Mouse (Mus musculus) midbrain, embryonic 15.5 days (tissue): Measurements from ENCODE around the gene Btbd17. TPM values are rescaled to one million over a fixed set of nuclear protein-coding genes. Genes with fewer than 3 reads are reported as not detected.
A peak's percentile ranks its signal among the peaks of the same experiment; 100 is the strongest.

Experiments used
- ATAC-seq: fragments of 200-750 bp; cut with Nextera tagmentation; replicated peaks from 2 replicates; pipeline ENCODE4 v1.8.0; 2017; ENCODE audit warnings: moderate TSS enrichment
- H3K27ac ChIP-seq: fragments of 300-500 bp; sonication (generic); 2 replicates; pipeline ENCODE4 v1.5.1; 2015; ENCODE audit warnings: mild to moderate bottlenecking, inconsistent platforms
- H3K27me3 ChIP-seq: fragments of 300-500 bp; sonication (generic); replicated peaks from 2 replicates; pipeline ENCODE4 v1.6.1; 2015; ENCODE audit warnings: inconsistent platforms
- H3K36me3 ChIP-seq: fragments of 300-500 bp; sonication (generic); replicated peaks from 2 replicates; pipeline ENCODE4 v1.6.1; 2015; ENCODE audit warnings: inconsistent platforms
- H3K4me1 ChIP-seq: fragments of 300-500 bp; sonication (generic); 2 replicates; pipeline ENCODE4 v1.6.1; 2015; ENCODE audit warnings: inconsistent platforms
- H3K4me2 ChIP-seq: fragments of 300-500 bp; sonication (generic); 2 replicates; pipeline ENCODE4 v1.6.1; 2015; ENCODE audit warnings: inconsistent platforms, mild to moderate bottlenecking, moderate library complexity
- H3K4me3 ChIP-seq: fragments of 300-500 bp; sonication (generic); 2 replicates; pipeline ENCODE4 v1.5.1; 2015; ENCODE audit warnings: mild to moderate bottlenecking, inconsistent platforms
- H3K9ac ChIP-seq: fragments of 300-500 bp; sonication (generic); 2 replicates; pipeline ENCODE4 v1.6.1; 2015; ENCODE audit warnings: mild to moderate bottlenecking, inconsistent platforms
- H3K9me3 ChIP-seq: fragments of 300-500 bp; sonication (generic); 2 replicates; pipeline ENCODE4 v1.6.1; 2016; ENCODE audit warnings: inconsistent platforms
- WGBS: fragments of 180-500 bp; shearing (Covaris S2); methylation state at CpG from one replicate; pipeline ENCODE4 v1.1.7; 2015; ENCODE audit warnings: mixed read lengths; 5-methylcytosine and 5-hydroxymethylcytosine counted together
- polyA plus RNA-seq: library from polyadenylated mRNA; unstranded; fragments of >200 nt; fragmentation: Nextera tagmentation; extraction: Ambion mirVana; gene quantifications from 2 replicates; pipeline ENCODE4 v1.2.1, GENCODE M21; 2015

Gene Btbd17
- 21.4 and 28.4 TPM in 2 replicates for polyA plus RNA-seq

DNA sequence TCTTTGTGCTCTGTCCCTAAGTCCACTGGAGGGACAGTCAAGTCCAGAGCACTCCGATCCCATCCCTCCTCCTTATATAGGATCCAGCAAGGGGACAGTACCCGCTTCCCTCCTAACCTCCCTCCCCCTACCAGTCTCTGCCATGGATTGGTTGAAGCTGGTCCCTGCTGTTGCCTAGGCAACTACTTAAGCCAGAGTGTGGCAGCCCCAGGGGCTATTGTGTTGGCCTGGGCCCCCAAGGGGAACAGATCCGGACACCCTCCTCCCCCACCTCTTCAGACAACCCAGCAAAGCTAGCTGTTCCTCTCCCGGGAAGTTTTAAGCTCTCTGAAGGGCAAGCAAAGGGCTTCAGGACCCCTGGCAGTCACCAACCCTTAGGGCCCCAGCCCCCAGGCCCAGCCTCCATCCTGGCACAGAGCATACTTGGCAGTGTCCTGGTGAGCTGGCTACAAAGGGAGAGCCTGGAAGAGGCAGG lies at the start of gene Btbd17:
Btbd17 (minus strand) TSS at position 98 of the 475 bp plus-strand sequence.
- peak within 1 kb of the TSS; percentile 72 for H3K4me2 ChIP-seq
- H3K27me3 ChIP-seq = no peaks in the 10 kb centered on the region
- H3K27ac ChIP-seq = peak within 1 kb of the TSS; percentile 90
- no peaks in the 10 kb centered on the region for H3K36me3 ChIP-seq
- H3K4me3 ChIP-seq = peak within 1 kb of the TSS; percentile 35
- under 1% methylated on average over 4 of the region's 4 CpGs for WGBS
- peak within 1 kb of the TSS; percentile 40; the same call in 1 of the 2 replicates for H3K9ac ChIP-seq
- no peaks in the 10 kb centered on the region for H3K9me3 ChIP-seq
- H3K4me1 ChIP-seq = peaks cover 53% of the 10 kb centered on the region
- ATAC-seq = peak; percentile 80

DNA sequence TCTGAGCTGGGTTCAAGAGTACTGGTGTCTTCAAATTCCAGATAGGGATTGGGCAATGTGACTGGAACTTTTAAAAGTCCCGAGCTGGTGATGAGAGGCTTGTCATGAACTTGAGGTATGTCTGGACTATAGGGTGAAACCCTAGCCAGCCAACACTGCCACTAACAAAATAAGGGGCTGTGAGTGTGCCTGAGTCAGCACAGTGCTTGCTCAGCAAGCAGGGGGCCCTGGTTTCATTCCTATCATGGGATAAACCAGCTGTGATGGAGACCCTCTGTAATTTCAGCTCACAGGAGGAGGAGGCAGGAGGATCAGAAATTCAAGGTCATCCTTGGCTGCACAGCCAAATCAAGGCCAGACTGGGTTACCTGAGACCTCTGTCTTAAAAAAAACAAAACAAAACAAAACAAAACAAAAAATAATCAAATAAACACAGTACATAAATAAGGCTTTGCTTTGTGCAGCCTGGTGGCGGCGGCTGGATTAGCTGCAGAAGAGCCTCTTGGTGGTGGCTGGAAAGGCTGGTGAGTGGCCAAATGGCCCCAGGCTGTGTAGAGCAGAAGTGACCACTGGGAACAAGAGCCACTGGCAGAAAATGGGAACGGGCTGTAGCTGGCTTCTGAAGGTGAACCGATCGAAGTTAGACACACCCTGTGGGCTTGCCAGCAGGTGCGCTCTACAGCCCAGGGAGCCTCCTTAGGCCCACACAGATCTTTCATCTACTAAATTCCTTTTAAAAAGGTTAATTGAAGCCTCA lies 48.9 kb upstream of the Btbd17 start:
- Histone ChIP-seq H3K36me3 (no peaks in the 10 kb centered on the region), H3K9me3 (no peaks in the 10 kb centered on the region), H3K27ac (no peak overlapping the region), H3K27me3 (peaks cover 11% of the 10 kb centered on the region), H3K4me2 (no peak overlapping the region), H3K9ac (no peak overlapping the region), H3K4me1 (peaks cover 6% of the 10 kb centered on the region; the same call in 1 of the 2 replicates), H3K4me3 (no peak overlapping the region)
- ATAC-seq = no peak
- WGBS = 65% methylated on average over 7 of the region's 7 CpGs

DNA sequence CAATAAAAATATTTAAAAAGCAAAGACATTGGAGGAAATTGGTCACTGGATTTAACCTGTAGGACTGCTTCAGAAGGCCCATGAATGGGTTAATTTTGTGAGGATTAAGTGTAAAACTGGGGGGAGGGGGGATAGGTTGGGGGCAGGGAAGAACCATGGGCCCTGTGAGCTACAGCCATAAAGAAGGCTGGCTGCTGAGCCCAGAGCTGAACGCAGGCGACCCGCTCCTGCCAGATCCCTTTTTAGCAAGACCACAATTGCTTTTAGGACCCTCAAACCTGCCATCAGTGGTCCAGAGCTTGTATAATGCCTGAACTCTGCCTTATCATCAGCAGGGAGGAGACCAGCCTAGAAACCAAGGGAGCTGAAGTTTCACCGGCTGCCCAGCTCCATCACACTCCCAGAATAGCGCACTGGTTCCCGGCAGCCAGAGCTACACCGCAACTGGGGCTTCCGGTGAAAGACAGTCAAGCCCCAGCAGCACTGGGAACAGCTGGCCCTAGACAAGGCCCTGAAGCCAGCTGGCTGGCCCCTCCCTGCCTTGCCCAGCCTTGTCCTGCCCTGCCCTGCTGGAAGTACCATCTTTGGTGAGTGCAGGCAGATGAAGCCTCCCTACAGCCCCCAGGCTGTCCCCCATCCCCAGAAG lies 48.2 kb upstream of the Btbd17 start:
- no peak for ATAC-seq
- H3K27ac ChIP-seq = no peak overlapping the region

DNA sequence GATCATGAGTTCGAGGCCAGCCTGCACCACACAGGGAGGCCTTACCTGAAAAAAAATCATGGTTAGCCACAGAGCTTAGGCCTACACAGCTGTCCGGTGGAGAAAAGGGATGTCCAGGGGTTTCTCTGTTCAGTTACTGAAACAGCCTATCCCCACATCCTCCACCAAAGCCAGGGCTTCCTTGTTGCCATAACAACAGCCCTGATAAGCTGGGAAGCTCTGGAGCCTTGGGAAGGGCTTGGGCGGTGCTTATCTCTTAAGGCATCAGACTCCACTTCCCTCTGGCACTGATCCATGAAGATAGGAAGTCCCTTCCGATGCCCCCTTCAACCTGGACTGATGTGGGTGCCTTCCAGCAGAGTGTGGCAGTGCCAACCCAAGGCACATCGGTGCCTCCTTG lies 37.4 kb upstream of the Btbd17 start:
- no peak overlapping the region for H3K27ac ChIP-seq
- peaks cover 17% of the 10 kb centered on the region for H3K4me1 ChIP-seq
- H3K9me3 ChIP-seq = no peaks in the 10 kb centered on the region
- no peak overlapping the region for H3K4me2 ChIP-seq
- no peak overlapping the region for H3K4me3 ChIP-seq
- no peaks in the 10 kb centered on the region for H3K36me3 ChIP-seq
- H3K27me3 ChIP-seq = no peaks in the 10 kb centered on the region
- WGBS = 45% methylated on average over 5 of the region's 5 CpGs
- no peak for ATAC-seq
- no peak overlapping the region for H3K9ac ChIP-seq

More for the DNA sequence above, 48.2 kb upstream of the Btbd17 start:
- WGBS = 6% methylated on average over 8 of the region's 8 CpGs
- H3K9ac ChIP-seq = no peak overlapping the region
- peaks cover 6% of the 10 kb centered on the region; the same call in 1 of the 2 replicates for H3K4me1 ChIP-seq
- H3K4me3 ChIP-seq = no peak overlapping the region
- no peaks in the 10 kb centered on the region for H3K9me3 ChIP-seq
- H3K36me3 ChIP-seq = no peaks in the 10 kb centered on the region
- peaks cover 4% of the 10 kb centered on the region; the same call in 1 of the 2 replicates for H3K27me3 ChIP-seq
- H3K4me2 ChIP-seq = no peak overlapping the region

DNA sequence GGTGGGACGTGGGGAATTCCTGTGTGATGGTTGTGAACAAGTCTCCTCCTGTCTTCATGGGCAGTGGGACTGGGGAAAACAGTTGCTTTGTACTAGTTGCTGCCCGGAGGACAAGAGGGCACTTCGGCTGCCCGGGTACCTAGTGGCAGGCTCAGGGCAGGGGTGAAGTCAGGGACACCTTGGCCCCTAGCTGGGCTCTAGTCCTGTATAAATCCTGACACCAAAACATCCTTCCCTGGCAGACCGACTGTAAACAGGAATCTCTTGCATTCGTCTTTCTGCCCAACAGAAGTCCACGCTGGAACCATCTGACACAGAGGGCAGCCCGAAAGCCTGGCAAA lies 34.7 kb upstream of the Btbd17 start:
- Histone ChIP-seq H3K9me3 (no peaks in the 10 kb centered on the region), H3K4me3 (no peak overlapping the region), H3K4me2 (peak overlapping the region; percentile 40; the same call in 1 of the 2 replicates), H3K27ac (no peak overlapping the region), H3K4me1 (peaks cover 17% of the 10 kb centered on the region), H3K36me3 (no peaks in the 10 kb centered on the region), H3K9ac (no peak overlapping the region), H3K27me3 (no peaks in the 10 kb centered on the region)
- 19% methylated on average over 8 of the region's 8 CpGs for WGBS
- no peak for ATAC-seq

DNA sequence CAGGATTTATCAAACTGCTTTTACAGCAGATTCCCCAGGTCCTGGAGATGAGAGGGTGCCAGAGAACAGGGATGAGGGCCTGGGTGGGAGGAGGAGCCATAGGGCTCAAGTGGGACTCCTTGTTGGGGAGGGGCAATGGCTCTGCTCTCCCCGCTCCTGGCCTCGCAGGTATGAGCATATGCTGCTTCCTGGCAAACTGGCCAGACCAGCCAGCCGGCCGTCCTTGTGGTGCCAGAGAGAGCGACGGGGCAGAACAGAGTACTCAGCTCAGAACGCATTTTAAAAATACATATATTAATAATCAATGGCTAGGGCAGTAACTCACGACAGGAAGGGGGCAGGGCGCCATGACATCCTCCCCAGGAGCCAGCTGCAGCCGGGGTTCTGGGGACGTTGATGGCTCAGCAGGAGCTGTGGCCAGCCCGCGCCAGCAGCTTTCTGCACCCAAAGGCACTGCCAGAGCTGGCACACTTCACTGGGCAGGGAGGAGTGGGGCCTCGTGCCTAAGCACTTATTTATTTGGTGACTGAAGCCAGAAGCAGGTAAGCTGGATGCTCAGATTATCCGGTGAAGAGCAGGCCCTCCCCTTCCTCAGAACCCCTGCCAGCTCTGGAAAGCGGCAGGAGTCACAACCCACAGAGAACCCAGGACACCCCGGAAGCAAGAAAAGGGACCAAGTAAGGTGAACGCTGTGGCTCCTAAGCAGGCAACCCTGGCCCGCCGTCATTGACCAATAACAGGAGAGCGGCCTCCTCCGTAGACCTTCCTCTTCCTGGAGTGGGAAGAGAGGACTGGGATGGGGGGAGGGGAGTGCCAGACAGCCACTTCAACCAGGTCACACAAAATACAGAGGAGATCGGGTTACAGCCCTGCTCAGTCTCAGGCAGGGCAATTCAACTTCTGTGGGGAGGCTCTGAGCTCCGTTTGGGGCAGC lies 34.0 kb upstream of the Btbd17 start:
- no peak overlapping the region for H3K9ac ChIP-seq
- no peak overlapping the region for H3K27ac ChIP-seq
- H3K4me3 ChIP-seq = peak overlapping the region; percentile 6
- H3K4me1 ChIP-seq = peaks cover 17% of the 10 kb centered on the region
- 9% methylated on average over 24 of the region's 24 CpGs for WGBS
- H3K36me3 ChIP-seq = no peaks in the 10 kb centered on the region
- no peaks in the 10 kb centered on the region for H3K9me3 ChIP-seq
- peak overlapping the region; percentile 40 for H3K4me2 ChIP-seq
- ATAC-seq = no peak
- H3K27me3 ChIP-seq = no peaks in the 10 kb centered on the region

DNA sequence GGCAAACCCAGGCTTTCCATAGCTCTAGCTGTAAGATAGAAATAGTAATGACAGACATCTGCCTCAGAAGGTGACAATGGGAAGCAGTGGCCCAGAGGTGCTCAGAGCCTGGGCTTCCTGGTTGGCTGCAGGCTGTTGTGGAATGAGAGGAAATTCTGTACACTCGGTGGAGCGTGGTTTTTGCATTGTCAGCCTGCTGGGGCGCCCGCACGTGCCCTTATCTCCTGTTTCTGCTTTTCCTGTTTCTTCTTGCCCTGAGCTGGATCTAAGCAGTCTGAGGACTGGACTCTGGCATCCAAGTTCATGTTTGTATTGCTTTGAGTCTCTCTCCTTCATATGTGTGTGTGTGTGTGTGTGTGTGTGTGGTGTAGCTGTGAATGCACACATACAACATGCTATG lies 30.9 kb upstream of the Btbd17 start:
- H3K4me2 ChIP-seq = no peak overlapping the region
- H3K4me1 ChIP-seq = peaks cover 23% of the 10 kb centered on the region
- WGBS = 48% methylated on average over 5 of the region's 5 CpGs
- no peaks in the 10 kb centered on the region for H3K27me3 ChIP-seq
- no peak overlapping the region for H3K4me3 ChIP-seq
- ATAC-seq = no peak
- H3K36me3 ChIP-seq = no peaks in the 10 kb centered on the region
- H3K27ac ChIP-seq = no peak overlapping the region
- no peaks in the 10 kb centered on the region for H3K9me3 ChIP-seq
- H3K9ac ChIP-seq = no peak overlapping the region

DNA sequence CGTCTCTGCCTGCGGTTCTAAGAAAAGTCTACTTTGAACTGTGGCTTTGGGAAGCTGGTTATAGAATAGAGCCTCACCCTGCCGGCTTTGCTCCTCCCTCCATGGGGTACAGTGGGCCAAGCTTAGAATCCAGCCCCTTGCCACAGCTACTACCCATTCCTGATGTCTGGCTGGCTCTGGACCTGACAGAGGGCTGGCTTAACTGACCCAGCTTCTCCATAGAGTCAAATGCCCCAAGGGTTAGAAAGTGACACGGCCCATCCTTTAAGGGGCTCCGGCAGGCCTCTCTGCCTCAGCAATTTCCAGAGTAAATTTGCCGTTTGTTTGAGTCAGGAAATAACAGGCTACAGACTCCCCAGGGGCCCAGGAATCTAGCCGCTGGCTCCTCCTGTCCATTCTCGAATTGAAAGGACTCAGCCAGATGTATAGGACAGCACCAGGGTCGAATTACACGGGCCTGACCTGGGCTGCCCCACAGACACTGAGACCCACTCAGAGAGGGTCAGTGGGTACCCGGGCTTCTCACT lies 27.5 kb upstream of the Btbd17 start:
- H3K9ac ChIP-seq = no peak overlapping the region
- peaks cover 11% of the 10 kb centered on the region; the same call in 1 of the 2 replicates for H3K4me1 ChIP-seq
- H3K27me3 ChIP-seq = no peaks in the 10 kb centered on the region
- H3K36me3 ChIP-seq = no peaks in the 10 kb centered on the region
- H3K27ac ChIP-seq = peak overlapping the region; percentile 39
- WGBS = 3% methylated on average over 11 of the region's 11 CpGs
- no peak overlapping the region for H3K4me3 ChIP-seq
- no peak for ATAC-seq
- H3K4me2 ChIP-seq = no peak overlapping the region
- no peaks in the 10 kb centered on the region for H3K9me3 ChIP-seq

DNA sequence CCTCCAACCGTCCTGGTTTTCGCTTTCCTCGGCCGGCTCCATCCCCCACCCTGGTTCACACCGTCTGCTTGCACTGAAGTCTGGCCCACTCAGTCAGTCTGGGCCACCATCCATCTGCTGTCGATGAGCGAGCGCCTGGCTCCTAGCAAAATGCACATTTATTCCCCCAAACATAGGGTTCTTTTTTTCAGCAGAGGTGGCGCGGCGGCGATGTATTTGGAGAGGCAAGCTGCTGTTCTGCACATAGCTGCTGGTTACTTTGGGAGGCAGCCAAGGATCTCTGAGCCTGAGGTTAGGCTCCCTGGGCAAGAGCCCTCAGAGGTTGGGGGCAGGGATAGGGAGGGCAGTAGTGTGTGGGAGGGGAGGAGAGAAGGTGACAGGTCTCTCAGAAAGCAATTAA lies 27.0 kb upstream of the Btbd17 start:
- no peaks in the 10 kb centered on the region for H3K27me3 ChIP-seq
- H3K27ac ChIP-seq = peak overlapping the region; percentile 39
- no peaks in the 10 kb centered on the region for H3K9me3 ChIP-seq
- H3K4me1 ChIP-seq = peaks cover 11% of the 10 kb centered on the region; the same call in 1 of the 2 replicates
- no peaks in the 10 kb centered on the region for H3K36me3 ChIP-seq
- 58% methylated on average over 12 of the region's 12 CpGs for WGBS
- H3K4me2 ChIP-seq = no peak overlapping the region
- no peak for ATAC-seq
- no peak overlapping the region for H3K4me3 ChIP-seq
- no peak overlapping the region for H3K9ac ChIP-seq

DNA sequence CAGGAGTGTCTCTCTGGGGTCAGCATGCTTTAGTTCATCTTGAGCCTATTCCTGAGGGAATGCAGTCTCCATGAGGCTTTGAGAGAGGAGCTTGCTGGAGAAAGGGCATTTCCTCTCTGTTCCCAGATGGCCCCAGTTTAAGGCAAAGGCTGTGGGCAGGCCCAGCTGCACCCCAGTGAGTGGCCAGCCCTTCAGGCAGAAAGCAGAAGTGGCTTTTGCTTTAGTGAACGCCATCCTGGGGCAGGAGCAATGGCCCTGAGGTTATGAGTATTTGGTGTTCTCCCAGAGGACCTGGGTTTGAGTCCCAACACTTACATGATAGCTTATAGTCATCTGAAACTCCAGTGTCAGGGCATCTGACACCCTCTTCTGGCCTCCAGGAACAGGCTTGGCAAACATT lies 25.6 kb upstream of the Btbd17 start:
- Histone ChIP-seq H3K36me3 (no peaks in the 10 kb centered on the region), H3K9me3 (no peaks in the 10 kb centered on the region), H3K4me2 (no peak overlapping the region), H3K4me1 (peaks cover 11% of the 10 kb centered on the region; the same call in 1 of the 2 replicates), H3K27ac (no peak overlapping the region), H3K9ac (no peak overlapping the region), H3K4me3 (no peak overlapping the region), H3K27me3 (no peaks in the 10 kb centered on the region)
- 75% methylated on average over 1 of the region's 1 CpGs for WGBS
- no peak for ATAC-seq

DNA sequence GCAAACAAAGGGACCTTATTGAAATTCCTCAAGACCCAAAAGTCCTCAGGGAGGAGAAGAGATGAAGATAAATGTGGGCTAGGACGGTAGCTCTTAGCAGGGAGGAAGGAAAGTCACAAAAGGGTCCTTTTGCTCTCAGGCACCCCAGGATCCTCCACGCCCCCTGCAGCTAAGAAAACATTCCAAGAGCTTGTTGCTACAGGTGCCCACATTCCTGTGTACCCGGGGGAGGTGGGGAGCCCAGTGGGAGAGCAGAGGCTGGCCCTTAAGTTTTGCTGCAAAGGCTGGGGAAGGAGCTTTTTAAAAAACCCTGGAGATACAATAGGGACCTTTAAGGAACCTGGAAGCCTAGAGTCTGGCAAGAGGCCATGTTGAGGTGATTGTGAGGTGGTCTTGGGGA lies 24.7 kb upstream of the Btbd17 start:
- no peaks in the 10 kb centered on the region for H3K36me3 ChIP-seq
- no peak overlapping the region for H3K9ac ChIP-seq
- H3K27ac ChIP-seq = no peak overlapping the region
- H3K9me3 ChIP-seq = no peaks in the 10 kb centered on the region
- ATAC-seq = no peak
- H3K4me1 ChIP-seq = peaks cover 11% of the 10 kb centered on the region; the same call in 1 of the 2 replicates
- H3K27me3 ChIP-seq = no peaks in the 10 kb centered on the region
- H3K4me2 ChIP-seq = no peak overlapping the region
- H3K4me3 ChIP-seq = no peak overlapping the region
- WGBS = 45% methylated on average over 3 of the region's 3 CpGs

DNA sequence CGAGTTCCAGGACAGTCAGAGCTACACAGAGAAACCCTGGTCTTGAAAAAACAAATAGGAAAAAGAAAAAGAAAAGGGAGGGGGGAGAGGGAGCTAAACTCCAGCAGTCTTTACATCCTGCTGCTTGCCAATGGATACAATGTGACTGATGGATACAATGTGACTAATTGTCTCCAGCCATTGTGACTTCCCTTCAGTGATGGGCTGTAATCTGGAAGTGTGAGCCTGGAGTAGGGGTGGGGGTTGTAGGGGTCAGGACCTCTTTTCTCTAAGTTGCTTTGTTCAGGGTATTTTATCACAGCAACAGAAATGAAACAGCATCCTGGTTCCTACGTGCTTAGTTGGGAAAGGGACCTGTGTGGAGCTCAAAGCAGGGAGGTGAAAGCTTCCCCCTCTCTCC lies 23.4 kb upstream of the Btbd17 start:
- no peak for ATAC-seq
- no peak overlapping the region for H3K9ac ChIP-seq
- H3K9me3 ChIP-seq = no peaks in the 10 kb centered on the region
- H3K4me1 ChIP-seq = peaks cover 11% of the 10 kb centered on the region; the same call in 1 of the 2 replicates
- 41% methylated on average over 2 of the region's 2 CpGs for WGBS
- H3K27ac ChIP-seq = no peak overlapping the region
- no peak overlapping the region for H3K4me2 ChIP-seq
- no peaks in the 10 kb centered on the region for H3K27me3 ChIP-seq
- H3K4me3 ChIP-seq = no peak overlapping the region
- H3K36me3 ChIP-seq = no peaks in the 10 kb centered on the region
